Mouse (Mus musculus) ES-E14 (cell line): ENCODE measurements around the gene Ank2. TPM values are rescaled to one million over a fixed set of nuclear protein-coding genes. Genes with fewer than 3 reads are reported as not detected.

Experiments
- DNase-seq: peaks from one replicate; pipeline ENCODE4 v3.0.0-alpha.2; 2013; ENCODE audit warnings: low read depth, low spot score
- H3K27ac ChIP-seq: 2 replicates; pipeline ENCODE4 v1.5.1; 2012; ENCODE audit warnings: low read depth, mild to moderate bottlenecking, low read length, moderate library complexity, mixed read lengths; ENCODE audit not compliant: poor library complexity, insufficient read depth, severe bottlenecking
- H3K36me3 ChIP-seq: 2 replicates; pipeline ENCODE4 v1.6.1; 2012; ENCODE audit warnings: mild to moderate bottlenecking, low read length, moderate library complexity, mixed read lengths; ENCODE audit not compliant: control insufficient read depth, poor library complexity, insufficient read depth, severe bottlenecking
- H3K4me1 ChIP-seq, 2 experiments: fragments of 150-350 bp in 1 of 2; sonication (generic) in 1 of 2; 2 replicates each; pipeline ENCODE4 v1.6.1; 2012; ENCODE audit warnings: low read length in 2 of 2, mild to moderate bottlenecking in 1 of 2, mixed read lengths in 1 of 2; ENCODE audit not compliant: control insufficient read depth in 2 of 2, insufficient read depth in 2 of 2, poor library complexity in 1 of 2
- H3K4me3 ChIP-seq, 2 experiments: fragments of 150-350 bp in 1 of 2; sonication (generic) in 1 of 2; 2 replicates each; pipeline ENCODE4 v1.5.1; 2012; ENCODE audit warnings: low read length in 2 of 2, low read depth in 1 of 2, mild to moderate bottlenecking in 1 of 2, mixed read lengths in 1 of 2; ENCODE audit not compliant: insufficient read depth in 1 of 2, poor library complexity in 1 of 2, severe bottlenecking in 1 of 2
- H3K9ac ChIP-seq: 2 replicates; pipeline ENCODE4 v1.6.1; 2012; ENCODE audit warnings: low read depth, mild to moderate bottlenecking, low read length, mixed read lengths; ENCODE audit not compliant: poor library complexity, insufficient read depth, severe bottlenecking
- H3K9me3 ChIP-seq: fragments of 150-350 bp; sonication (generic); 2 replicates; pipeline ENCODE4 v1.6.1; 2012; ENCODE audit warnings: low read depth, mild to moderate bottlenecking, low read length; ENCODE audit not compliant: control insufficient read depth, insufficient read depth
- CHD2 ChIP-seq: IDR thresholded peaks from 2 replicates; pipeline ENCODE4 v1.6.1; 2014; ENCODE audit warnings: mild to moderate bottlenecking, low read depth, low read length, inconsistent platforms
- HCFC1 ChIP-seq: IDR thresholded peaks from 2 replicates; pipeline ENCODE4 v1.6.1; 2012; ENCODE audit warnings: low read length, inconsistent platforms, borderline replicate concordance; ENCODE audit not compliant: insufficient read depth
- MAFK ChIP-seq: IDR thresholded peaks from 2 replicates; pipeline ENCODE4 v1.6.1; 2014; ENCODE audit warnings: mild to moderate bottlenecking, low read depth, low read length, inconsistent platforms; ENCODE audit not compliant: insufficient read depth
- ZC3H11A ChIP-seq: IDR thresholded peaks from 2 replicates; pipeline ENCODE4 v1.6.1; 2012; ENCODE audit warnings: low read depth, mild to moderate bottlenecking, inconsistent platforms, low read length, borderline replicate concordance
- ZNF384 ChIP-seq: IDR thresholded peaks from 2 replicates; pipeline ENCODE4 v1.6.1; 2012; ENCODE audit warnings: low read depth, low read length, inconsistent platforms
- in situ Hi-C, 2 experiments: fragments of 600-800 bp; cut with MboI; formaldehyde crosslinking; loops; one replicate each; pipeline ENCODE4 v1.15.1; 2025; ENCODE audit warnings: low sequenced_read_pairs in 2 of 2, inconsistent platforms in 1 of 2; ENCODE audit not compliant: unreplicated experiment in 2 of 2
- total RNA-seq: library from RNA; depleted of rRNA; stranded (reverse); fragments of 300-350 nt; gene quantifications from 2 replicates; pipeline ENCODE4 v1.2.3, GENCODE M21; 2012

Ank2 gene
- total RNA-seq, 1 experiment = 15.2 TPM

DNA sequence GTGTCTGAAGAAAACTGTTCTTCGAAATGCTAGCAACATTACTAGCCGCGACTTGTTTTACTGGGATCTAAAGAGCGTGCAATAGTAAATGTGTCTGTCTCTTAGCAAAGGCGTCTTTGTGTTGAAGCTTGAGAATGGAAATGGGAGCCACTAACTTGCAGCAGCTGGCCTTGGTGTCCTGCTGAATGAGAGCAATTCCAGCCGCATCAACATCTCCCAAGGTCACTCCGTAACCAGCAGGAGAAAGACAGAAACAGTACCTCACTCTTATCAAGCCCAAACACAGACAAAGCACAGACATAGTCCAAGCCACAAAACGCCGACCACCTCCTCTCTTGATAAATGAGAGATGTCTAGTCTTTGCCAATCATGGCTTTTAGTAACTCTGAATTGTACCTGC is 278.3 kb downstream of the Ank2 start:
- in situ Hi-C loops = no loop called here
- no peak overlapping the region for H3K4me3 ChIP-seq
- no peak for DNase-seq
- H3K4me1 ChIP-seq = peaks cover 5% of the 10 kb centered on the region in 2 experiments
- H3K36me3 ChIP-seq = no peaks in the 10 kb centered on the region
- no peak overlapping the region for H3K27ac ChIP-seq
- no peak overlapping the region for H3K9ac ChIP-seq
- TF ChIP-seq HCFC1 (no peak), CHD2 (no peak), MAFK (no peak), ZNF384 (no peak), ZC3H11A (no peak)
- no peaks in the 10 kb centered on the region for H3K9me3 ChIP-seq

DNA sequence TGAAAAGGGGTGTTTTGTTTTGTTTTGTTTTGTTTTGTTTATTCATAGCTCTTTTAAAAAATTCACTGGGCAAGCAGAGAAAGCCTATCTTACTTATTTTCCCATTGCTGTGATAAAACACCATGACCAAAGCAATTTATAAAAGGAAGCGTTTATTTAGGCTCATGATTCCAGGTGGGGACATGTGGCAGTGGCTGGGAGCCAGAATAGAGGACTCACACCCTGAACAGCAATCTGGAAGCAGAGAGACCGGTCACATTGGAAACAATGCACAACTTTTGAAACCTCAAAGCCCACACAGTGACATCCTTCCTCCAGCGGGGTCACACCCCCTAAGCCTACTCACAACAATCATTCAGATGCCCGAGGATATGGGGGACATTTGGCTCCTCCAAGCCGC is 285.6 kb downstream of the Ank2 start:
- Histone ChIP-seq H3K36me3 (no peaks in the 10 kb centered on the region), H3K4me3 (no peak overlapping the region), H3K9ac (no peak overlapping the region), H3K4me1 (no peaks in the 10 kb centered on the region), H3K9me3 (no peaks in the 10 kb centered on the region), H3K27ac (no peak overlapping the region)
- in situ Hi-C loops = no loop called here
- no peak for DNase-seq
- no peak for TF ChIP-seq ZC3H11A
- no peak for TF ChIP-seq ZNF384

DNA sequence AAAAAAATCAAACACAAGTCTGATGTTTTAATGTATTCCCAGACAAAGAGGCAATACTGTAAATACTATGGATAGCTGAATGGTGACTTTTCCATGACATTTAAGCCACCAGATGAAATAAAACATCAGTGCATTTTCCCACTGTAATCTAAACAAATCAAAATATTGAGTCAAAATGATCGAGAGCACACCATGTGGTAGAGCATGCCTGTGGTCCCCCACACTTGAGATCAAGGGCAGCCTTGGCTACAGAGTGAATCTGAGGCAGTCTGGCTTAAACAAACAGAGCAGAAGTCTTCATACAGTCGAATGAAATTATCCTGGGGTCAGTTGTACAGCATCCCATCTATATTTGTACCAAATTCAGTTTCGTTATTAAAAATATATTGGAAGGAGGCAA is 288.0 kb downstream of the Ank2 start:
- Histone ChIP-seq H3K9ac (no peak overlapping the region), H3K9me3 (no peaks in the 10 kb centered on the region), H3K27ac (no peak overlapping the region), H3K4me1 (no peaks in the 10 kb centered on the region), H3K4me3 (no peak overlapping the region), H3K36me3 (no peaks in the 10 kb centered on the region)
- in situ Hi-C loops = no loop called here
- no peak for TF ChIP-seq ZNF384
- no peak for TF ChIP-seq ZC3H11A
- no peak for TF ChIP-seq CHD2
- TF ChIP-seq MAFK = no peak
- TF ChIP-seq HCFC1 = no peak
- no peak for DNase-seq

DNA sequence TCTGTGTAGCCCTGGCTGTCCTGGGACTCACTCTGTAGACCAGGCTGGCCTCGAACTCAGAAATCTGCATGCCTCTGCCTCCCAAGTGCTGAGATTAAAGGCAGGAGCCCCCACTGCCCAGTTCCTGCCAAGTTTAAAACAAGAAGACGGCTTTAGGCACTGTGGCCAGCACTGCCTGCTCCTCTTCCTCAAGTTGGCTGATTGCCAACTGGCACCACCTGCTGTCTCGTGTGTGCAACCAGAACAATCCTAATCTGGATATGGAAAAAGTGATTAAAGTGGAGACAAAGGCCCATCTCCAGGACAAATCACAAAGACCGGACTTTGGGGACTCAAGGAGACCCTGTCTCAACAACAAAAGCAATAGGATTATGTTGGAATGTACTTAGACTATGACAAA is 288.6 kb downstream of the Ank2 start:
- Histone ChIP-seq H3K9ac (no peak overlapping the region), H3K4me1 (no peaks in the 10 kb centered on the region), H3K27ac (no peak overlapping the region), H3K4me3 (no peak overlapping the region), H3K36me3 (no peaks in the 10 kb centered on the region), H3K9me3 (no peaks in the 10 kb centered on the region)
- DNase-seq = no peak
- in situ Hi-C loops = no loop called here
- TF ChIP-seq CHD2 = no peak
- TF ChIP-seq ZC3H11A = no peak
- TF ChIP-seq ZNF384 = no peak
- TF ChIP-seq MAFK = no peak
- no peak for TF ChIP-seq HCFC1

DNA sequence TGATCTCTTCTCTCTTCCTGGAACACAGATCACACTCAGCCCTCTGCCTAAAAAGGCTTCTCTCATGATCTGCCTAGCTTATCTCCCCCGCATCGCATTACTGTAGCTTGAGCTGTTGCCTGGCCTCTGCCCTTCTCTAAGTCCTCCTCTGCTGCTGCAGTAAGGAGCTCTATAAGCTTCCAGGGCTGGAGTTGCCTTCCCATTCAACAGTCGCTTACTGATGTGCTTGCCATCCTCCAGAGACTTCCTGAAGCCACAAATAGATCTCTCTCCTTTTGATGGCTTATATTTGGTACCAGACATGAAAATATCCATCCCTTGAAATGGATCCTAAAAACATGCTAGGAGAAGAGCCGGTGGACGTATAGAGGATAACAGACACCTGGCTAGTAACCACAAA is 290.3 kb downstream of the Ank2 start:
- in situ Hi-C loops = no loop called here

More for the DNA sequence above, 290.3 kb downstream of the Ank2 start:
- H3K4me3 ChIP-seq = no peak overlapping the region
- no peaks in the 10 kb centered on the region for H3K9me3 ChIP-seq
- H3K36me3 ChIP-seq = no peaks in the 10 kb centered on the region
- no peak overlapping the region for H3K27ac ChIP-seq
- no peak for DNase-seq
- no peak for TF ChIP-seq HCFC1
- no peak for TF ChIP-seq CHD2
- no peak for TF ChIP-seq ZC3H11A
- no peak for TF ChIP-seq ZNF384
- no peak for TF ChIP-seq MAFK
- no peaks in the 10 kb centered on the region for H3K4me1 ChIP-seq
- H3K9ac ChIP-seq = no peak overlapping the region
